Mouse (Mus musculus) bone marrow, adult 2 months (tissue): ENCODE measurements around the gene Cd84. TPM values are rescaled to one million over a fixed set of nuclear protein-coding genes. Genes with fewer than 3 reads are reported as not detected.

Experiments
- H3K27ac ChIP-seq: fragments of 200-500 bp; 2 replicates; pipeline ENCODE4 v1.5.1; 2012; ENCODE audit warnings: low read depth, mild to moderate bottlenecking, control low read depth, inconsistent platforms, low read length; ENCODE audit not compliant: control insufficient read depth, poor library complexity, insufficient read depth
- H3K4me1 ChIP-seq: fragments of 200-500 bp; 2 replicates; pipeline ENCODE4 v1.6.1; 2011; ENCODE audit warnings: low read length; ENCODE audit not compliant: control insufficient read depth, insufficient read depth
- H3K4me3 ChIP-seq: fragments of 200-500 bp; replicated peaks from 2 replicates; pipeline ENCODE3; 2011; ENCODE audit warnings: mild to moderate bottlenecking, low read depth, low read length, control low read depth; ENCODE audit not compliant: control insufficient read depth
- CTCF ChIP-seq: fragments of 200-500 bp; IDR thresholded peaks from 2 replicates; pipeline ENCODE4 v1.5.1; 2011; ENCODE audit warnings: low read length, control low read depth; ENCODE audit not compliant: control insufficient read depth, insufficient read depth
- POLR2A ChIP-seq: fragments of 200-500 bp; IDR thresholded peaks from 2 replicates; pipeline ENCODE4 v1.6.1; 2011; ENCODE audit warnings: low read depth, mild to moderate bottlenecking, control low read depth, low read length, borderline replicate concordance; ENCODE audit not compliant: control insufficient read depth
- WGBS: fragments of 180-500 bp; shearing (Covaris S2); methylation state at CpG from one replicate; pipeline ENCODE4 v1.1.7; 2018; 5-methylcytosine and 5-hydroxymethylcytosine counted together
- polyA plus RNA-seq: library from polyadenylated mRNA; stranded (reverse); fragments of >200 nt; gene quantifications from 2 replicates; pipeline ENCODE4 v1.2.4, GENCODE M21; 2011; ENCODE audit warnings: low replicate concordance; ENCODE audit not compliant: missing spikeins, insufficient read depth, insufficient read length

Gene Cd84
- polyA plus RNA-seq, 1 experiment, result 41.8 TPM

DNA sequence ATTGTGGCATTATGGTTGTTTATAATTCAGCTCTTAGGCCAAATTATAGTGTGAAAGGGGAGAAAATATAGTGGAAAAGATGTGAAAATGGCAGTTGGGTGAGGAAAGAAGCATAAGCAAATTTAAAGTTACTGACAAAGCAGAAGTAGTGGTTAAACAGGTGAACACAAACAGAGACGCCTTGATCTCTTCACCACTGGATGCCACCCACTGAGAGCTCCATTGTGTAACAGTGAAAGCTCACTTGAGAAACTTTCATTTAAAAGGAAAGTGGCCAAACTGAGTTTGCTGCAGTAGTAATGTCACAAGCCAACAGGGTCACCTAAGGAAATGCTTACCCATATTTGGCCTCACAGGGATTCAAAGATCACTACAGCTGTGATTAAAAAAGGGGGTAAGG is 18.2 kb upstream of the Cd84 start:
- Histone ChIP-seq H3K27ac (no peak overlapping the region), H3K4me1 (peaks cover 1% of the 10 kb centered on the region; the same call in 1 of the 2 replicates)
- 6% methylated on average over 1 of the region's 1 CpGs for WGBS

GRCm38 (mm10) chr1:171825462-171825861 is 14.0 kb upstream of the Cd84 start:
- TF ChIP-seq CTCF (no peak), POLR2A (no peak)
- Histone ChIP-seq H3K27ac (no peak overlapping the region), H3K4me1 (peaks cover 1% of the 10 kb centered on the region; the same call in 1 of the 2 replicates), H3K4me3 (no peak overlapping the region)
- 34% methylated on average over 4 of the region's 4 CpGs for WGBS

More for the DNA sequence above, 18.2 kb upstream of the Cd84 start:
- H3K4me3 ChIP-seq, result no peak overlapping the region
- no peak for TF ChIP-seq CTCF
- no peak for TF ChIP-seq POLR2A

DNA sequence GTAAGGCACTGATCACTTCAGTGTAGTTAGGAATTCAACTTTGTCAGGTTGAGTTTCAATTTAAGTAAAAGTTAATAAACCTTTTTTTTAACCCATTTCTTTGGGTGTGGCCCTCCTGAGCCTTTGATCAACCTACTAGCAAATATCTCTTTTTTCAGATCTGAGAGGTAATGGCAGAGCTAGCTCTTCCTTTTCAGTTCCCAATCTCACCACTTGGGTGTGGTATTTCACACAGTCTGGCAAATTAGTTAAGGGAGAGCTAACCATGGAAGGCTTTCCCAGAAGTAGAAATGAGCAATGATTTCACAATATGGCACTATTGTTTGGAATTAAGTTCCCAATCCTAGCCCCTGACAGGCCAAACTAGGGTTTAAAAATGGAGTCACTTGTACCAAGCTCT is 13.3 kb upstream of the Cd84 start:
- no peak for TF ChIP-seq CTCF
- TF ChIP-seq POLR2A, result no peak
- Histone ChIP-seq H3K27ac (no peak overlapping the region), H3K4me1 (peaks cover 1% of the 10 kb centered on the region; the same call in 1 of the 2 replicates), H3K4me3 (no peak overlapping the region)

- TF ChIP-seq POLR2A (no peak), CTCF (peak; percentile 31; the same call in 1 of the 2 replicates)
- H3K4me3 ChIP-seq, result no peak overlapping the region
- no peak overlapping the region for H3K27ac ChIP-seq
- H3K4me1 ChIP-seq, result peaks cover 1% of the 10 kb centered on the region; the same call in 1 of the 2 replicates
Observed at GRCm38 (mm10) chr1:171827674-171828073, 11.8 kb upstream of the Cd84 start.

DNA sequence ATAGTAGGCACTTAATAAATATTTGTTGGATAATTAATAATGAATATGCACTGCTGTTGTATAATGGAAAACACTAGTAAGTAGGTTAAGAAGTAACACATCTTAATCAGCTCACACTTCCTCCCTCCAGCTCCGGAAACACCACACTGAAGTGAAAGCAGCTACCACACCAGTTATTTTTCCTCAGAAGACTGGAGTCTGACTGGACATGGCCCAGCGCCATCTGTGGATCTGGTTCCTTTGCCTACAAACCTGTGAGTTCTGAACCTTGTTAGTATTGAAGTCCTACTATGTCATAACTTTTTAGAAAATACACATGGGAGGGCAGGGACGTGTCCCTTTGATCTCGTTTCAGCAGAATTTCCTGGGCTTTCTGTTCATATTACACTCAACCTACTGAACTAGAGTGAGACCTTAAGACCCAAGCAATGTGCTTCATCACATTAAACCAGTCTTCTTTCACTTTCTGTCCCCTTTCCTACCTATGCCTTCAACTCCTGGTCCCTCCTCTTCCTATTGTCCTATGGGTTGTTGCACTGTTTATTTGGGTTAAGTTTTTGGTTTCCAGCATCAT is 1.0 kb downstream of the Cd84 start:
- peak overlapping the region; percentile 38; the same call in 1 of the 2 replicates for H3K27ac ChIP-seq
- no peak for TF ChIP-seq POLR2A
- TF ChIP-seq CTCF, result no peak
- peaks cover 4% of the 10 kb centered on the region; the same call in 1 of the 2 replicates for H3K4me1 ChIP-seq
- H3K4me3 ChIP-seq, result peak overlapping the region; percentile 71
- WGBS, result under 1% methylated on average over 4 of the region's 4 CpGs

- peak overlapping the region; percentile 82; the same call in 1 of the 2 replicates for H3K27ac ChIP-seq
- TF ChIP-seq CTCF (no peak), POLR2A (no peak)
- H3K4me1 ChIP-seq, result peaks cover 2% of the 10 kb centered on the region; the same call in 1 of the 2 replicates
- WGBS, result 7% methylated on average over 5 of the region's 5 CpGs
- peak overlapping the region; percentile 50 for H3K4me3 ChIP-seq
Observed at GRCm38 (mm10) chr1:171845035-171845754, 5.7 kb downstream of the Cd84 start.

GRCm38 (mm10) chr1:171848201-171848600 is 8.7 kb downstream of the Cd84 start:
- no peak overlapping the region for H3K27ac ChIP-seq
- TF ChIP-seq CTCF, result no peak
- no peak for TF ChIP-seq POLR2A
- no peak overlapping the region for H3K4me3 ChIP-seq
- peaks cover 3% of the 10 kb centered on the region; the same call in 1 of the 2 replicates for H3K4me1 ChIP-seq

GRCm38 (mm10) chr1:171848757-171849156 is 9.3 kb downstream of the Cd84 start:
- TF ChIP-seq POLR2A (no peak), CTCF (no peak)
- Histone ChIP-seq H3K4me3 (no peak overlapping the region), H3K27ac (no peak overlapping the region), H3K4me1 (peaks cover 3% of the 10 kb centered on the region; the same call in 1 of the 2 replicates)
- 55% methylated on average over 4 of the region's 4 CpGs for WGBS
